Mouse (Mus musculus): ENCODE data around the gene Scn3a. TPM values are rescaled to one million over a fixed set of nuclear protein-coding genes. Genes with fewer than 3 reads are reported as not detected.
"Not testable (repeated sequence)": the region's sequence is repeated elsewhere in the genome, so short reads cannot be mapped to it uniquely, and the experiment has no call there.

Gene Scn3a
- polyA plus RNA-seq, 1 experiment, result 0.21 TPM

DNA sequence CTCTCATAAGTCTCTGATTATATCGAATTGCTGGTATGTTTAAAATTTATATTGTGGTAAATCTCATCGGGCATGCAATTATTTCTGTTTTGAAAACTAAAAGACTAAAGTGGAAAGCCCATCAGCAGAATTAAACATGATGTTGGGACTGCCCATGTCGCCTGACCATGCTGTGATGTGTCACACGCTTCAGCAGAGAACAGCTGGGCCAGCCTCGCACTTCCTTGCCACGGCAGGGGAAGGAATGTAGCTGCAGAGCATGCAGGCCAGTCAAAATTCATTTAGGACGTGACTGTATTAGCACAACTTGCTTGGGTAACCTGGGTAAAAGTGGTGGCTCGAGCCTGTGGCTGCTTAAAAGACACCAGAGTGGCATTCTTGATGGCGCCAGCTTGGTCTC is 77.0 kb downstream of the Scn3a start:
- Histone ChIP-seq H3K27ac (ENCODE audit: control insufficient read depth, insufficient read depth, low read depth, low read length) (no peak overlapping the region), H3K36me3 (ENCODE audit: control insufficient read depth, insufficient read depth, low read length) (no peaks in the 10 kb centered on the region), H3K4me1 (ENCODE audit: control insufficient read depth, insufficient read depth, low read length) (no peaks in the 10 kb centered on the region), H3K4me3 (ENCODE audit: control insufficient read depth, low read depth, low read length) (no peak overlapping the region), H3K27me3 (ENCODE audit: control insufficient read depth, insufficient read depth, low read length) (no peaks in the 10 kb centered on the region)
- TF ChIP-seq CTCF (IDR thresholded peaks at IDR 0.05; ENCODE audit: control insufficient read depth, insufficient read depth, insufficient replicate concordance, low read depth, low read length) (no peak), POLR2A (IDR thresholded peaks at IDR 0.05; ENCODE audit: control insufficient read depth, low read depth, low read length) (no peak)

GRCm38 (mm10) chr2:65483434-65483833 is 84.0 kb downstream of the Scn3a start:
- Histone ChIP-seq H3K27ac (ENCODE audit: control insufficient read depth, insufficient read depth, low read depth, low read length) (no peak overlapping the region), H3K4me1 (ENCODE audit: control insufficient read depth, insufficient read depth, low read length) (no peaks in the 10 kb centered on the region), H3K36me3 (ENCODE audit: control insufficient read depth, insufficient read depth, low read length) (no peaks in the 10 kb centered on the region), H3K4me3 (ENCODE audit: control insufficient read depth, low read depth, low read length) (no peak overlapping the region), H3K27me3 (ENCODE audit: control insufficient read depth, insufficient read depth, low read length) (no peaks in the 10 kb centered on the region)
- TF ChIP-seq CTCF (IDR thresholded peaks at IDR 0.05; ENCODE audit: control insufficient read depth, insufficient read depth, insufficient replicate concordance, low read depth, low read length) (no peak), POLR2A (IDR thresholded peaks at IDR 0.05; ENCODE audit: control insufficient read depth, low read depth, low read length) (no peak)

DNA sequence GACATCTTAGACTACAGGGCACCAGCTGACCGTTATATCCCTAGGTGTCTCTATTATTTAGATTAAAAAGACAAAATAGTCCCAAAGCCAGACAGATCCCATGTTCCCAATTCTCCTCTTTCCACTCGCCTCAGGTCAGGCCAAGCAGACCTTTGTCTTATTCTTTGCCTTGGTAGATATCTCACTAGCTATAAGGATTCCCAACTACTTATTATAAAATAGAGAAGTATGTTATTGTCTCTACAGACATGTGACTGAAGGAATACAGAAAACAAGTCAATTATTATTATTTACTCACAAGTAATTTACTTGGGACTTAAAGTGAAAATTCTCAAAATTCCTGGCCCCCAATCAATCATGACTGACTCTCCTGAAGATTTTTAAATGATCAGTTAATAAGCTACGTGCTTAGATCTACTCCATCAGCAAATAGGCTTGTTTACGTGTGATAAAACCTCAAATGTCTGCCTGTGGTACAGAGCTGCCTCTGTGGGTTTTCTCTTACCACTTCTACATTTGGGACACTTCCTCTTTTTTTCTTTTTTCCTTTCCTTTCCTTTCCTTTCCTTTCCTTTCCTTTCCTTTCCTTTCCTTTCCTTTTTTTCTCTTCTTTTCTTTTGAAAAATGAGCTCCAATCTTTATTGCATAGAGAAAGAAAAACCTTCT is 86.3 kb downstream of the Scn3a start:
- no peaks in the 10 kb centered on the region for H3K36me3 ChIP-seq (ENCODE audit: control insufficient read depth, insufficient read depth, low read length)
- no peak for TF ChIP-seq POLR2A (IDR thresholded peaks at IDR 0.05; ENCODE audit: control insufficient read depth, low read depth, low read length)
- no peak for TF ChIP-seq CTCF (IDR thresholded peaks at IDR 0.05; ENCODE audit: control insufficient read depth, insufficient read depth, insufficient replicate concordance, low read depth, low read length)
- no peaks in the 10 kb centered on the region for H3K4me1 ChIP-seq (ENCODE audit: control insufficient read depth, insufficient read depth, low read length)
- H3K4me3 ChIP-seq (ENCODE audit: control insufficient read depth, low read depth, low read length), result no peak overlapping the region
- no peaks in the 10 kb centered on the region for H3K27me3 ChIP-seq (ENCODE audit: control insufficient read depth, insufficient read depth, low read length)
- no peak overlapping the region for H3K27ac ChIP-seq (ENCODE audit: control insufficient read depth, insufficient read depth, low read depth, low read length)

DNA sequence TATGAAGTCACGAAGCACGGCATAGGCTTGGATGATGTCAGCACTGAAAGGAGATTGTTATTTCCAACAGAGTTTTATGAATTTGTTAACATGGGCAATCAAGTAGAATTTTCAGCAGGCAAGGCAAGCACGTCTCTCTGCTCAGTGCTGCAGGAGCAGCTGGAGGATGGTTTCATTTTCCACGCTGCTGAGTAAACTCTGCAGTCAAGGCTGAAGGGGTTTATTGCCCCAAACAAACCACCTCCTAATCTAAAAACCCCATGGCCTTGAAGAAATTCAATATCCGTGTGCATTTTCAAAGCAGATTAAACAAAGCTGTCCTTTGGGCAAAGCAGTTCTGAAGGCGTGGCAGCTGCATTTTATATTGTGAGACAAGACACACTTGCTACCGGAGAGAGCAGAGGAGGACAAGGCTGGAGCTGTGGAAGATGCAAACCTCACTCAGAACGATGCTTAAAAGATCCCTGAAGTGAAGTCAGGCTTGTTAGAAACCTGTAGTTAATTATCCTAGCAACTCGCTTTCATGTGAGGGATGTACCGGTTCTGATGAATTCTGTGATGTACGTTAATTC is 96.0 kb downstream of the Scn3a start:
- no peaks in the 10 kb centered on the region for H3K27me3 ChIP-seq (ENCODE audit: control insufficient read depth, insufficient read depth, low read length)
- H3K36me3 ChIP-seq (ENCODE audit: control insufficient read depth, insufficient read depth, low read length), result no peaks in the 10 kb centered on the region
- no peak overlapping the region for H3K27ac ChIP-seq (ENCODE audit: control insufficient read depth, insufficient read depth, low read depth, low read length)
- H3K4me3 ChIP-seq (ENCODE audit: control insufficient read depth, low read depth, low read length), result no peak overlapping the region
- H3K4me1 ChIP-seq (ENCODE audit: control insufficient read depth, insufficient read depth, low read length), result no peaks in the 10 kb centered on the region
- TF ChIP-seq CTCF (IDR thresholded peaks at IDR 0.05; ENCODE audit: control insufficient read depth, insufficient read depth, insufficient replicate concordance, low read depth, low read length), result no peak
- TF ChIP-seq POLR2A (IDR thresholded peaks at IDR 0.05; ENCODE audit: control insufficient read depth, low read depth, low read length), result no peak

- TF ChIP-seq CTCF (IDR thresholded peaks at IDR 0.05; ENCODE audit: control insufficient read depth, insufficient read depth, insufficient replicate concordance, low read depth, low read length) (no peak), POLR2A (IDR thresholded peaks at IDR 0.05; ENCODE audit: control insufficient read depth, low read depth, low read length) (no peak)
- no peaks in the 10 kb centered on the region for H3K27me3 ChIP-seq (ENCODE audit: control insufficient read depth, insufficient read depth, low read length)
- no peak overlapping the region for H3K4me3 ChIP-seq (ENCODE audit: control insufficient read depth, low read depth, low read length)
- H3K4me1 ChIP-seq (ENCODE audit: control insufficient read depth, insufficient read depth, low read length), result no peaks in the 10 kb centered on the region
- no peaks in the 10 kb centered on the region for H3K36me3 ChIP-seq (ENCODE audit: control insufficient read depth, insufficient read depth, low read length)
- no peak overlapping the region for H3K27ac ChIP-seq (ENCODE audit: control insufficient read depth, insufficient read depth, low read depth, low read length)
These were observed 101.7 kb downstream of the Scn3a start for GRCm38 (mm10) chr2:65465694-65466093.

DNA sequence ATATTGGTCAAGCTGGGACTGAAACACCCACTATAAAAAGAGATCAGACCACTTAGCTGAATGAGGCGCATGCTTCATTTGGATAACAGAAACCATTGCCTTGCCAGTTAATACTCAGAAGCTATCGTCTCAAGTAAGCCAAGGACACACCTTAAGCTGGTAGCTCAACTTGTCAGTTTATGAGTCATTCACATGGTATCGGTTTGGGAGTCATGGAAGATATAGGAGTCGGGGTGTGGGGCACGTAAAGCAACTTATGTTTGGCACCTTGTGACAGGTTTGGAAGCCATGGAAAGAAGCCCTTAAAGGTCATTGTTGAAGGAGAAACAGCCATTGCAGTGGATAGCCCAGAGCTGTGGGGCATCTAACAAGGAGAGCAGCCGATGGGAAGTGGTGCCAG is 113.7 kb downstream of the Scn3a start:
- no peaks in the 10 kb centered on the region for H3K4me1 ChIP-seq (ENCODE audit: control insufficient read depth, insufficient read depth, low read length)
- H3K36me3 ChIP-seq (ENCODE audit: control insufficient read depth, insufficient read depth, low read length), result no peaks in the 10 kb centered on the region
- no peak overlapping the region for H3K4me3 ChIP-seq (ENCODE audit: control insufficient read depth, low read depth, low read length)
- no peaks in the 10 kb centered on the region for H3K27me3 ChIP-seq (ENCODE audit: control insufficient read depth, insufficient read depth, low read length)
- H3K27ac ChIP-seq (ENCODE audit: control insufficient read depth, insufficient read depth, low read depth, low read length), result no peak overlapping the region
- TF ChIP-seq CTCF (IDR thresholded peaks at IDR 0.05; ENCODE audit: control insufficient read depth, insufficient read depth, insufficient replicate concordance, low read depth, low read length) (no peak), POLR2A (IDR thresholded peaks at IDR 0.05; ENCODE audit: control insufficient read depth, low read depth, low read length) (no peak)

- H3K27ac ChIP-seq (ENCODE audit: control insufficient read depth, insufficient read depth, low read depth, low read length); H3K36me3 ChIP-seq (ENCODE audit: control insufficient read depth, insufficient read depth, low read length); H3K4me3 ChIP-seq (ENCODE audit: control insufficient read depth, low read depth, low read length); H3K4me1 ChIP-seq (ENCODE audit: control insufficient read depth, insufficient read depth, low read length); H3K27me3 ChIP-seq (ENCODE audit: control insufficient read depth, insufficient read depth, low read length): not testable (repeated sequence)
These were observed 115.9 kb downstream of the Scn3a start for GRCm38 (mm10) chr2:65451401-65452078.

Data from testis, adult 2 months (tissue).